Mouse (Mus musculus): ENCODE results near the gene Clec2g. TPM values are rescaled to one million over a fixed set of nuclear protein-coding genes. Genes with fewer than 3 reads are reported as not detected.
"Not testable (repeated sequence)": the region's sequence is repeated elsewhere in the genome, so short reads cannot be mapped to it uniquely, and the experiment has no call there.

Gene Clec2g
- polyA plus RNA-seq, 1 experiment from 2014 or later: not detected

DNA sequence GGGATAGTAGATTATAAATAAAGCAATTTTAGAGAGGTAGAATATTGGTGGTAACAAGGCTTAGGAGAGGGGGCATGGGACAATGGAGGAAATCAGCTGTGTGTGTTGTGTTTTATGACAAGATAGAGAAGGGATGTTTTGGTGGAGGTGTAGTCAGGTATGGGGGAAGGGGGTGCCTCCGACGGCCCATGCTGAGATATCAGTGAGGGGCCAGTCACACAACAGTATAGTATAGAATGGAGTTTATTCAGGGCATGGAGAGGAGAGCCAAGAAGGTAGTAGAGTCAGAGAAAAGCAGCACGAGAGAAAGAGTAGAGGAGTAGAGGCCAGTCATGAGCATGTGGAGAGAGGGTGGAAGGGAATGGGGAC lies 76.3 kb downstream of the Clec2g start:
- Histone ChIP-seq H3K27me3 (ENCODE audit: low read depth, poor library complexity, severe bottlenecking) (no peaks in the 10 kb centered on the region), H3K9me3 (replicated peaks) (no peaks in the 10 kb centered on the region), H3K4me1 (no peaks in the 10 kb centered on the region), H3K36me3 (no peaks in the 10 kb centered on the region), H3K27ac (no peak overlapping the region), H3K4me3 (no peak overlapping the region)
- WGBS: 88% methylated on average over 3 of the region's 3 CpGs
- no peak for DNase-seq (ENCODE audit: low spot score)

DNA sequence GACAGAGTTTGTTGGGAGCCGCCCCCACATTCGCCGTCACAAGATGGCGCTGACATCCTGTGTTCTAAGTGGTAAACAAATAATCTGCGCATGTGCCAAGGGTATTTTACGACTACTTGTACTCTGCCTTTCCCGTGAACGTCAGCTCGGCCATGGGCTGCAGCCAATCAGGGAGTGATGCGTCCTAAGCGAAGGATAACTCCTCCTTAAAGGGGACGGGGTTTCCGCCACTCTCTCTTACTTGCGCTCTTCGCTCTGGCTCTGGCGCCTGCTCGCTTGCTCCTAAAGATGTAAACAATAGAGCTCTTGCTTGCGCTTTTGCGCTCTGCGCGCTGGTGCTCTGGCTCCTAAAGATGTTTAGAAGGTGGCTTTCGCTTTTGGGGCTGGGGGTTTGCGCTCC lies 77.8 kb downstream of the Clec2g start:
- not testable (repeated sequence) for H3K27me3 ChIP-seq (ENCODE audit: low read depth, poor library complexity, severe bottlenecking); H3K36me3 ChIP-seq; H3K4me3 ChIP-seq; H3K9me3 ChIP-seq (replicated peaks); DNase-seq (ENCODE audit: low spot score); H3K27ac ChIP-seq; H3K4me1 ChIP-seq
- WGBS: 96% methylated on average over 20 of the region's 23 CpGs

DNA sequence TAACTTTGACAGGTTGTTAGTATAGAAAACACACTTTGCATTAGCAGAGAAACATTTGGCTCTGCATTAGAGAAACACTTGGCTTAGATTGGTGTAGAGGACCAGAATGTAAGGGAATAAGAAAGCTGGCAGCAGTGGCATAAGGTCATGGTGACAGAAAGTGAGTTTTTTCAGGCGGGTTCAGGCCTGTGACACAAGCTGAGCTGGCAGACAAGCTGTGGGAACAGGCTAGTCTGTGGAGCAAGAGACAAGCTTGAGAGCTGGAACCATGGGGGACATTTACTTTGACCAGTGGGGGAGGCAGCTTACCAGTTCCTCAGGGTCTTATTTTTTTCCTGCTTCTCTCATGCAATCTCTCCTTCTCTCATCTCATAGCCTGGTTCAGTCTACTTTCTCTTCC lies 78.8 kb downstream of the Clec2g start:
- no peaks in the 10 kb centered on the region for H3K9me3 ChIP-seq (replicated peaks)
- H3K4me3 ChIP-seq: no peak overlapping the region
- H3K27me3 ChIP-seq (ENCODE audit: low read depth, poor library complexity, severe bottlenecking): no peaks in the 10 kb centered on the region
- 76% methylated on average over 1 of the region's 1 CpGs for WGBS
- no peaks in the 10 kb centered on the region for H3K4me1 ChIP-seq
- H3K36me3 ChIP-seq: no peaks in the 10 kb centered on the region
- DNase-seq (ENCODE audit: low spot score): no peak
- H3K27ac ChIP-seq: no peak overlapping the region

DNA sequence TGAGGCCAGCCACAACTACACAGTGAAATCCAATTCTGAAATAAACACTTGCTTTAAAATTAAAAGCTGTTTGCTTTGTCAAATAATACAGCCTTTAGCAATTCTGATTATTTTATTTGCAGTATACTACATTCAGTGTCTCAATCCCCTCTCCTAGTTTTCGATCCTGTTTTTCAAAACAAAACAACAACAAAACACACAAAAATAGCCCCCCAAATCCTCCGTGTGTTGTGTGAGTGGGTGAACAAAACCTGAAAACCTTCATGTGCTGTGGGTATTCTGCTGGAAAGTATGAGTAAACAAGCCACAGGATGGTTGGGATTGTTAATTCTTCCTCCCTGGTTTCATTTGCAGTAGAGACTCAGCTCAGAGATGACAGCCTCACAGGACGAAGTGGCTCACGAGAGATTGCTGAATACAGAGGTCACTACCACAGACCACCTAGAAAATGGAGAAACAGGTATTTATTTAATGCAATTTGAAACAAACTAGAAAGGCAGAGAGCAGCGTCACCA lies 79.6 kb downstream of the Clec2g start:
- Histone ChIP-seq H3K9me3 (replicated peaks) (no peaks in the 10 kb centered on the region), H3K4me3 (no peak overlapping the region), H3K27ac (no peak overlapping the region), H3K4me1 (no peaks in the 10 kb centered on the region), H3K36me3 (no peaks in the 10 kb centered on the region), H3K27me3 (ENCODE audit: low read depth, poor library complexity, severe bottlenecking) (no peaks in the 10 kb centered on the region)
- 87% methylated on average over 5 of the region's 5 CpGs for WGBS
- DNase-seq (ENCODE audit: low spot score): no peak

DNA sequence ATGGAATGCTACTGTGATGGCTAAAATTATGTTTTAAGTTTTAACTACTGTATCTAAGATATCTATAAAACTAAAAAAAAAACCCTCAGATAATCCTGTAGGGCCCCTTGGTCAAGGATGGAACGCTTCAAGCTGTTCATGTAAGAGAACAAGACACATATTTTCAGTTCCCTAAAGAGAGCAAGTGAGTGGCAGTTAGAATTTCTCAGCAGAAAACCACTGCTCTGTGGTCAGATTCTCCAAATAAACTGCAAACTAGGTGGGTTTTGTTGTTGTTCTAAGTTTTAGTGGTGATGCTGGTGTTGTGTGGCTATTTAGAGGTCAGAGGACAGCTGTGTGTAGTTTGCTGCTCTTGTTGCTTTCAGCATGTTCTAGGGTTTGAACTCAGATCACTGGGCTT lies 80.2 kb downstream of the Clec2g start:
- no peaks in the 10 kb centered on the region for H3K36me3 ChIP-seq
- 83% methylated on average over 1 of the region's 1 CpGs for WGBS

DNA sequence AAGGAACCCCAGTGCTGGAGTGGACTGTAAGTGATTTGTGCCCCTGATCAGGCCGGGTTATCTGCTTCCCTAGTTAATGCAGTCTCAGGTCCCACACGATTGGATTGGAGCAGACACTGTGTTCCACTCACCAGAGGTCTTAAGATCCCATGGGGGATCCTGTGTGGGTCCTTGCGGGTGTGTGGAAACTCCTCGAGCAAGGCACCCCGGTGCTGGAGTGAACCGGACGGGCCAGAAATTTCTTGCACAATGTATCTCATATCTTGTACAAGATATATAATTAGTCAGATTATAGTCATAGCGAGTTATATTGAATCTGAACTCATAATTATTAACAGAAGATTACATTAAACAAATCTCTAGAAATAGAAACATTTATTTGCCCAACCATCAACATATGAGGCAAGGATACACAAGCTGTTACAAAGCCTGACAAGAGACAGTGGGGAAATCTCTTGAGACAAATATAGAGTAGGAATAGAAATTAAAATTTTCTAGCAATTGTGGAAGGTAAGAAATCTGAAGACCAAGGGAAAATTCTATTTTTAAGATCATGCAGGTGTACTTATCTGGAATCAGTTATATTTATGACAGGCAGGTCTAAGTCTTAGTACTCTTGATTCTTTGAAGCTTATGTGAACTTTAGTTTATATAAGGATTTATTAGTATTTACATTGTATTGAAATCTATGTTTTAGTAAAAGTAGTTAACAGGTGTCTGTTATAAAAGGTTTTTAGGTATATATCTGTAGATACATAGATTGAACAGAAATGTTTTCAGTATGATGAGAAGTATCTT lies 93.5 kb downstream of the Clec2g start:
- DNase-seq (ENCODE audit: low spot score): no peak
- H3K4me3 ChIP-seq: no peak overlapping the region
- H3K9me3 ChIP-seq (replicated peaks): no peaks in the 10 kb centered on the region
- H3K4me1 ChIP-seq: no peaks in the 10 kb centered on the region
- WGBS: 91% methylated on average over 8 of the region's 8 CpGs
- no peaks in the 10 kb centered on the region for H3K27me3 ChIP-seq (ENCODE audit: low read depth, poor library complexity, severe bottlenecking)
- H3K27ac ChIP-seq: no peak overlapping the region
- H3K36me3 ChIP-seq: no peaks in the 10 kb centered on the region

More for the DNA sequence above, 80.2 kb downstream of the Clec2g start:
- no peak overlapping the region for H3K4me3 ChIP-seq
- no peak for DNase-seq (ENCODE audit: low spot score)
- H3K27ac ChIP-seq: no peak overlapping the region
- no peaks in the 10 kb centered on the region for H3K4me1 ChIP-seq
- H3K9me3 ChIP-seq (replicated peaks): no peaks in the 10 kb centered on the region
- no peaks in the 10 kb centered on the region for H3K27me3 ChIP-seq (ENCODE audit: low read depth, poor library complexity, severe bottlenecking)

DNA sequence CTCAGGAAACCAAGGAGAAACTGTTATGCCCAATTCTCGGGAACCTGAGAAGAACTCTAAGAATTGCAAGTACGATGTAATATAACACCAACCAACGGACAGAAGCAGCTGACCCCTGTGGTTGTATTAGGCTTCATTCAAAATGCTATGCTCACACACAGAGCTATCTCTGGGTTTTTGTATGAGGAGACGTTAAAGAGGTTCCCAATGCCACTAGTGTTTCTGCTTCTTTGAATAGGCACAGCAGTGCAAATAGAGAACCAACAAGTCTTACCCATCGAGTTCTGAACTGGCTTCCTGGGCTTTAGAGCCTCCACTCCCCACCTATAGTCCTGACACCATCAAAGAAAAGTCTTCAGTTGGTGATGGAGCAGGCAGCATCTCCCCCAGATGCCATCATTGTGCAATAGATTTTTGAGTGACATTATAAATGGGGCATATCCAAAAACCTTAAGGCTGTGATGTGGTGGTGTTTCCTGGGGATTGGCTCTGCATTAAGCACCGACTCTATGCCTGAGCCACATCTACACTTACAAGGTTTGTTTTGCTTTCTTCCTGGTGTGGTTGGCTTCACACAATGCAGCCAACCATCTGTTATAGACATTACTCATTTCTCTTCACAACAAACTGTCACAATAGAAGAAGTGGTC lies 96.1 kb downstream of the Clec2g start:
- no peaks in the 10 kb centered on the region for H3K4me1 ChIP-seq
- DNase-seq (ENCODE audit: low spot score): no peak
- H3K4me3 ChIP-seq: no peak overlapping the region
- no peaks in the 10 kb centered on the region for H3K9me3 ChIP-seq (replicated peaks)
- no peaks in the 10 kb centered on the region for H3K36me3 ChIP-seq
- 67% methylated on average over 6 of the region's 6 CpGs for WGBS
- no peak overlapping the region for H3K27ac ChIP-seq
- H3K27me3 ChIP-seq (ENCODE audit: low read depth, poor library complexity, severe bottlenecking): no peaks in the 10 kb centered on the region

DNA sequence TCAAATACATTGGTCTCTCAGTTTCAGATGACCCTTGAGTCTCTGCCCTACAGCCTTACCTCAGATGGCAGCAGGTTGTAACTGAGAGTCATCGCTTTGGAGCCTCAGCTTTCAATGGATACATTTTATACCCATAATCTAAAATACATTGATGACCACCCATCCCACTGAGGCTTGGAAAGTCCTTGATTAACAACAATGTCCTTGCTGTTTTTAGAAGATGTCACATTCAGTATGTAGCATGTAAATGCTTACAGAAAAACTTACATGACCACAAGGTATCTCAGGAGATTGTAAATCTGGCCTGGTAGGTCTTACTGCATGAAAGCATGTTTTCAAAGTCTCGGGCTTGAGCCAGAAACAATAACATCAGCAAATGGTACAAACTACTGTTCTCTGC lies 96.8 kb downstream of the Clec2g start:
- WGBS: 88% methylated on average over 2 of the region's 2 CpGs

DNA sequence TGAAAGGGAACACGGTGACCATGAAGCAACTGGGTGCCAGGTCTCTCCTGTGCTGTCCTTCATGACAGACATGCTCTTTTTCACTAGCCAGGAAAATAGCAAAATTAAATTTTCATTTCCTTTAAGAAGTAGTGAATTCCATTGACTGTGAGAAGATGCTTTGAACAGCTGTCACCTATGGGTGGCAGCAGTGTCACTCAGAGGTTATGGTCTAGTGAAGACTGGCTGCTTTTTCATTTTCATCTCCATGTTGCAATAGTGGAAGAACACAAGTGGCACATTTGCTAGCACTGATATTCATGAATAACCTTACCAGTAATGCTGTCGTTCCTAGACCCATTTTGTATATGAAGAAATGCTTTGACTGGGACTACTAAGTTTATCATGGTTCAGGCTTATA lies 99.2 kb downstream of the Clec2g start:
- Histone ChIP-seq H3K27ac (no peak overlapping the region), H3K27me3 (ENCODE audit: low read depth, poor library complexity, severe bottlenecking) (no peaks in the 10 kb centered on the region), H3K9me3 (replicated peaks) (no peaks in the 10 kb centered on the region), H3K36me3 (no peaks in the 10 kb centered on the region), H3K4me1 (no peaks in the 10 kb centered on the region), H3K4me3 (no peak overlapping the region)
- no peak for DNase-seq (ENCODE audit: low spot score)
- 76% methylated on average over 2 of the region's 2 CpGs for WGBS

More for the DNA sequence above, 96.8 kb downstream of the Clec2g start:
- no peaks in the 10 kb centered on the region for H3K4me1 ChIP-seq
- no peak overlapping the region for H3K27ac ChIP-seq
- H3K9me3 ChIP-seq (replicated peaks): no peaks in the 10 kb centered on the region
- H3K36me3 ChIP-seq: no peaks in the 10 kb centered on the region
- DNase-seq (ENCODE audit: low spot score): no peak
- H3K4me3 ChIP-seq: no peak overlapping the region
- no peaks in the 10 kb centered on the region for H3K27me3 ChIP-seq (ENCODE audit: low read depth, poor library complexity, severe bottlenecking)

Small RNAs within 50 kb of the gene (microRNA-seq; reads per million reads assigned to microRNA genes)
- gene Gm27336 (not detected), gene Mir7649 (not detected)

Other genes with a start within 250 kb of the Clec2g start
- not detected in 2 replicates for gene Klrb1, start 211.3 kb upstream of the Clec2g start, polyA plus RNA-seq (2016; fragmentation: Nextera tagmentation; extraction: Ambion mirVana)
- gene Klrb1c, start 145.2 kb upstream of the Clec2g start, polyA plus RNA-seq (2016; fragmentation: Nextera tagmentation; extraction: Ambion mirVana): not detected in 2 replicates
- not detected in 2 replicates for gene Gm44511, start 108.1 kb upstream of the Clec2g start, polyA plus RNA-seq (2016; fragmentation: Nextera tagmentation; extraction: Ambion mirVana)
- not detected in 2 replicates for gene Klrb1b, start 108.0 kb upstream of the Clec2g start, polyA plus RNA-seq (2016; fragmentation: Nextera tagmentation; extraction: Ambion mirVana)
- gene Clec2i, start 46.8 kb upstream of the Clec2g start, polyA plus RNA-seq (2016; fragmentation: Nextera tagmentation; extraction: Ambion mirVana): not detected in 2 replicates
- 0.59 and 0.62 TPM in 2 replicates for gene BC035044, start 43.3 kb upstream of the Clec2g start, polyA plus RNA-seq (2016; fragmentation: Nextera tagmentation; extraction: Ambion mirVana)
- gene Klrb1f, start 111.5 kb downstream of the Clec2g start, polyA plus RNA-seq (2016; fragmentation: Nextera tagmentation; extraction: Ambion mirVana): 0.35 TPM in 1 of 2 replicates, not detected in the other
- not detected in 2 replicates for gene Clec2e, start 166.5 kb downstream of the Clec2g start, polyA plus RNA-seq (2016; fragmentation: Nextera tagmentation; extraction: Ambion mirVana)
- gene Clec2d, start 246.2 kb downstream of the Clec2g start, polyA plus RNA-seq (2016; fragmentation: Nextera tagmentation; extraction: Ambion mirVana): not detected in 2 replicates

All from limb, embryonic 10.5 days (tissue).